ENCODE assay signal across 23 mouse cellular contexts in the genomic region with DNA sequence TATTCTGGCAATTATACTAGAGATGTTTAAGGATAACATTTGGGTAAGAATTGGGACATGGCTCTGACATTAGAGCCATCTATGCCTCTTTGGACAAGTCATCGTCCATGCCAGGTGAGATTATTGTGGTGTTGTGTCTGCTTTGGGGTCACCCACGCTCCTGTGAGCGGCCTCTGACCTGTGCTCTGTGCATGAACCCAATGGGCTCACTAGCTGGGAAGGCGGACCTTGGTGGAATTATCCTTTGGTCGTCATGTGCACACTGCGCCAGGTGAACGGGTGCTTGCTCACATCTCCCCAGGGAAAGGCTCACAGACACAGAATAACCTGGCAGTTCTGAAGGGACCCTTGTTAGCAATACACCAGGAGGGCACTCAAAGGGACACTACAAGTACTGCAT. TPM values are rescaled to one million over a fixed set of nuclear protein-coding genes. Genes with fewer than 3 reads are reported as not detected.
DNase-seq lines count a peak whose midpoint lies in the region; ATAC-seq and TF ChIP-seq lines count a peak whose summit lies in the region.
"Not testable (repeated sequence)": the region's sequence is repeated elsewhere in the genome, so short reads cannot be mapped to it uniquely, and the experiment has no call there.
"Had no signal": no experiment of that assay in that cellular context is flagged by ENCODE, and none has a peak within 500 bp of the region (broad histone marks: within the 10 kb centered on the region; RNA-seq: fewer than 3 reads in every experiment).

No protein-coding gene starts in this region.

- H3K27me3 ChIP-seq in forebrain, embryonic 16.5 days (replicated peaks; ENCODE audit: control insufficient read depth, insufficient read depth, low read length); liver, adult 2 months (ENCODE audit: control insufficient read depth, insufficient read depth, low read length); liver, embryonic 12.5 days (replicated peaks); liver, embryonic 14.5 days (ENCODE audit: control insufficient read depth, insufficient read depth, low read length); liver, embryonic 16.5 days (ENCODE audit: control insufficient read depth, insufficient read depth, low read depth, low read length); midbrain, embryonic 15.5 days (replicated peaks); midbrain, postnatal 0 days (ENCODE audit: insufficient read depth, low read length): not testable (repeated sequence)

- not testable (repeated sequence) for H3K9ac ChIP-seq in forebrain, embryonic 16.5 days (replicated peaks; ENCODE audit: low read depth, low read length); liver, adult 2 months (ENCODE audit: low read depth, low read length); liver, embryonic 12.5 days; liver, embryonic 14.5 days (replicated peaks); liver, embryonic 16.5 days (ENCODE audit: low read depth, low read length); midbrain, embryonic 15.5 days; midbrain, postnatal 0 days (replicated peaks; ENCODE audit: low read length, poor library complexity, severe bottlenecking)

- not testable (repeated sequence) for H3K4me3 ChIP-seq in forebrain, embryonic 16.5 days (replicated peaks; ENCODE audit: low read length); liver, adult 2 months (ENCODE audit: insufficient read depth, low read depth, low read length); liver, embryonic 12.5 days; liver, embryonic 14.5 days (ENCODE audit: insufficient read depth in 1 of 2, low read depth in 2 of 2, low read length in 2 of 2); midbrain, embryonic 15.5 days; midbrain, postnatal 0 days (ENCODE audit: low read depth, low read length)
- H3K4me3 ChIP-seq in liver, embryonic 16.5 days (ENCODE audit: low read depth, low read length): peak overlapping the region; percentile 24

- TF ChIP-seq POLR2A in liver, adult 2 months (IDR thresholded peaks at IDR 0.05; ENCODE audit: extremely low read depth, insufficient read depth, low read length): not testable (repeated sequence)

- H3K4me1 ChIP-seq in forebrain, embryonic 16.5 days (replicated peaks; ENCODE audit: control insufficient read depth, insufficient read depth, low read length); liver, embryonic 12.5 days; liver, embryonic 14.5 days (replicated peaks; ENCODE audit: control insufficient read depth in 2 of 2, insufficient read depth in 2 of 2, low read length in 1 of 2); liver, embryonic 16.5 days (ENCODE audit: control insufficient read depth, low read depth, low read length); midbrain, embryonic 15.5 days; midbrain, postnatal 0 days (ENCODE audit: insufficient read depth, low read length): not testable (repeated sequence)
- H3K4me1 ChIP-seq in liver, adult 2 months (ENCODE audit: control insufficient read depth, insufficient read depth, low read length): peaks cover 15% of the 10 kb centered on the region

- H3K79me2 ChIP-seq in liver, adult 2 months (ENCODE audit: control insufficient read depth, insufficient read depth, low read length): not testable (repeated sequence)

- H3K9me3 ChIP-seq in forebrain, embryonic 16.5 days (ENCODE audit: control insufficient read depth, low read length); liver, embryonic 12.5 days (replicated peaks); liver, embryonic 14.5 days (ENCODE audit: control insufficient read depth, low read length); liver, embryonic 16.5 days (replicated peaks; ENCODE audit: control insufficient read depth, low read length); midbrain, embryonic 15.5 days; midbrain, postnatal 0 days (ENCODE audit: low read length): not testable (repeated sequence)

- TF ChIP-seq CTCF in liver, adult 2 months (IDR thresholded peaks at IDR 0.05; ENCODE audit: low read depth, low read length); liver, embryonic 14.5 days (IDR thresholded peaks at IDR 0.05; ENCODE audit: low read depth); midbrain, postnatal 0 days (IDR thresholded peaks at IDR 0.05): not testable (repeated sequence)

- WGBS in forebrain, embryonic 16.5 days: 69% methylated on average over 7 of the region's 7 CpGs
- WGBS in liver, adult 2 months: 24% methylated on average over 7 of the region's 7 CpGs
- WGBS in liver, embryonic 12.5 days (ENCODE audit: insufficient replicate concordance): 66% methylated on average over 7 of the region's 7 CpGs
- WGBS in liver, embryonic 14.5 days (ENCODE audit: insufficient replicate concordance): 54% methylated on average over 7 of the region's 7 CpGs
- WGBS in liver, embryonic 16.5 days (ENCODE audit: insufficient replicate concordance): 52% methylated on average over 7 of the region's 7 CpGs
- 81% methylated on average over 7 of the region's 7 CpGs for WGBS in midbrain, embryonic 15.5 days
- WGBS in midbrain, postnatal 0 days: 75% methylated on average over 7 of the region's 7 CpGs

- not testable (repeated sequence) for H3K36me3 ChIP-seq in forebrain, embryonic 16.5 days (ENCODE audit: control insufficient read depth, insufficient read depth); liver, adult 2 months (ENCODE audit: control insufficient read depth, insufficient read depth, low read length); liver, embryonic 12.5 days; liver, embryonic 14.5 days (replicated peaks; ENCODE audit: control insufficient read depth, insufficient read depth, low read depth); liver, embryonic 16.5 days (ENCODE audit: control insufficient read depth, insufficient read depth); midbrain, embryonic 15.5 days (replicated peaks); midbrain, postnatal 0 days (ENCODE audit: insufficient read depth, low read length)

- peak; percentile 61 for DNase-seq in liver, adult 2 months (ENCODE audit: extremely low read depth, low read depth, low spot score)
- DNase-seq in liver, embryonic 14.5 days (ENCODE audit: low read depth in 3 of 3, low spot score in 3 of 3); midbrain, postnatal 0 days (ENCODE audit: low spot score): not testable (repeated sequence)

- ATAC-seq in forebrain, embryonic 16.5 days: 0 out of 2 replicates have a peak, but pooled peaks have one; percentile 23
- not testable (repeated sequence) for ATAC-seq in liver, embryonic 12.5 days; liver, embryonic 14.5 days (ENCODE audit: insufficient read depth); midbrain, postnatal 0 days (ENCODE audit: low FRiP score)
- peak; percentile 55 for ATAC-seq in liver, embryonic 16.5 days (ENCODE audit: low read depth)
- ATAC-seq in midbrain, embryonic 15.5 days (replicated peaks): 0 out of 2 replicates have a peak, but pooled peaks have one; percentile 20

- H3K27ac ChIP-seq in forebrain, embryonic 16.5 days (ENCODE audit: low read length); liver, embryonic 12.5 days; liver, embryonic 14.5 days; midbrain, embryonic 15.5 days: not testable (repeated sequence)
- peak overlapping the region; percentile 32; the same call in 1 of the 2 replicates for H3K27ac ChIP-seq in liver, adult 2 months (replicated peaks; ENCODE audit: insufficient read depth, low read depth, low read length)
- 0 out of 2 replicates have a peak overlapping the region, but pooled peaks have one; percentile 5 for H3K27ac ChIP-seq in liver, embryonic 16.5 days (ENCODE audit: low read length)
- H3K27ac ChIP-seq in midbrain, postnatal 0 days (ENCODE audit: low read depth, low read length): peak overlapping the region; percentile 26; the same call in 1 of the 2 replicates

- H3K4me2 ChIP-seq in forebrain, embryonic 16.5 days (ENCODE audit: low read length); midbrain, embryonic 15.5 days; midbrain, postnatal 0 days (ENCODE audit: low read depth, low read length, poor library complexity, severe bottlenecking): not testable (repeated sequence)
- H3K4me2 ChIP-seq in liver, embryonic 12.5 days: peak overlapping the region; percentile 15
- peak overlapping the region; percentile 40 for H3K4me2 ChIP-seq in liver, embryonic 14.5 days (ENCODE audit: low read depth)
- H3K4me2 ChIP-seq in liver, embryonic 16.5 days (ENCODE audit: low read depth, low read length): peak overlapping the region; percentile 46

- TF ChIP-seq EP300 in liver, embryonic 14.5 days (IDR thresholded peaks at IDR 0.05; ENCODE audit: low read depth): not testable (repeated sequence)

RNA-seq across cellular contexts. Expression of gene Gpr12, which starts 14.2 kb away (rescaled TPM):
- 37.0 and 42.5 TPM in 2 replicates for polyA plus RNA-seq in forebrain, embryonic 16.5 days (2015; fragmentation: Nextera tagmentation; extraction: Ambion mirVana)
- total RNA-seq in liver, adult 2 months (2014; rRNA removed): 0.65 and 0.81 TPM in 2 replicates
- 2.7 TPM in 2 replicates for polyA plus RNA-seq in liver, adult 2 months (2012; rRNA removed)
- 0.08 TPM in 1 of 2 replicates, not detected in the other for polyA plus RNA-seq in liver, embryonic 12.5 days (2016; fragmentation: Nextera tagmentation; extraction: Ambion mirVana)
- 0.99 and 1.6 TPM in 2 replicates for polyA plus RNA-seq in liver, embryonic 14.5 days (2012; rRNA removed)
- polyA plus RNA-seq in liver, embryonic 14.5 days (2014; fragmentation: Nextera tagmentation; extraction: Ambion mirVana): 0.05 and 0.23 TPM in 2 replicates
- 0.13 and 0.20 TPM in 2 replicates for polyA plus RNA-seq in liver, embryonic 16.5 days (2015; fragmentation: Nextera tagmentation; extraction: Ambion mirVana)
- polyA plus RNA-seq in midbrain, embryonic 15.5 days (2015; fragmentation: Nextera tagmentation; extraction: Ambion mirVana): 26.7 and 27.3 TPM in 2 replicates
- total RNA-seq in midbrain, postnatal 0 days (2014; rRNA removed): 43.4 and 48.0 TPM in 2 replicates
- 33.9 and 34.2 TPM in 2 replicates for polyA plus RNA-seq in midbrain, postnatal 0 days (2015; fragmentation: Nextera tagmentation; extraction: Ambion mirVana)
- total RNA-seq: adrenal gland, postnatal 36 days; CH12.LX had no signal
- polyA plus RNA-seq: activated CD4-positive, CD25-positive, alpha-beta regulatory T cell, adult 4 months; CD4-positive, CD25-positive, alpha-beta regulatory T cell, adult 4 months; embryonic facial prominence, embryonic 14.5 days; G1E had no signal

RNA-seq across cellular contexts. Expression of gene Gm3415, which starts 43.3 kb away (rescaled TPM):
- polyA plus RNA-seq in forebrain, embryonic 16.5 days (2015; fragmentation: Nextera tagmentation; extraction: Ambion mirVana): not detected in 2 replicates
- not detected in 2 replicates for total RNA-seq in liver, adult 2 months (2014; rRNA removed)
- not detected in 2 replicates for polyA plus RNA-seq in liver, adult 2 months (2012; rRNA removed)
- not detected in 2 replicates for polyA plus RNA-seq in liver, embryonic 12.5 days (2016; fragmentation: Nextera tagmentation; extraction: Ambion mirVana)
- not detected in 2 replicates for polyA plus RNA-seq in liver, embryonic 14.5 days (2012; rRNA removed)
- not detected in 2 replicates for polyA plus RNA-seq in liver, embryonic 14.5 days (2014; fragmentation: Nextera tagmentation; extraction: Ambion mirVana)
- not detected in 2 replicates for polyA plus RNA-seq in liver, embryonic 16.5 days (2015; fragmentation: Nextera tagmentation; extraction: Ambion mirVana)
- not detected in 2 replicates for polyA plus RNA-seq in midbrain, embryonic 15.5 days (2015; fragmentation: Nextera tagmentation; extraction: Ambion mirVana)
- total RNA-seq in midbrain, postnatal 0 days (2014; rRNA removed): not detected in 2 replicates
- not detected in 2 replicates for polyA plus RNA-seq in midbrain, postnatal 0 days (2015; fragmentation: Nextera tagmentation; extraction: Ambion mirVana)
- total RNA-seq: adrenal gland, adult 18-20 months; adrenal gland, adult 8-10 months; adrenal gland, postnatal 14 days; adrenal gland, postnatal 36 days; CH12.LX had no signal
- polyA plus RNA-seq: activated CD4-positive, CD25-positive, alpha-beta regulatory T cell, adult 4 months; CD4-positive, CD25-positive, alpha-beta regulatory T cell, adult 4 months; cerebellum, adult 2 months; cortical plate, adult 2 months; embryonic facial prominence, embryonic 10.5 days; embryonic facial prominence, embryonic 12.5 days; embryonic facial prominence, embryonic 14.5 days; forebrain, embryonic 11.5 days; forebrain, embryonic 13.5 days; G1E; Patski had no signal
